Mouse (Mus musculus): ENCODE results near the gene Sds. TPM values are rescaled to one million over a fixed set of nuclear protein-coding genes. Genes with fewer than 3 reads are reported as not detected.

Sds gene
- polyA plus RNA-seq, 1 experiment: not detected

DNA sequence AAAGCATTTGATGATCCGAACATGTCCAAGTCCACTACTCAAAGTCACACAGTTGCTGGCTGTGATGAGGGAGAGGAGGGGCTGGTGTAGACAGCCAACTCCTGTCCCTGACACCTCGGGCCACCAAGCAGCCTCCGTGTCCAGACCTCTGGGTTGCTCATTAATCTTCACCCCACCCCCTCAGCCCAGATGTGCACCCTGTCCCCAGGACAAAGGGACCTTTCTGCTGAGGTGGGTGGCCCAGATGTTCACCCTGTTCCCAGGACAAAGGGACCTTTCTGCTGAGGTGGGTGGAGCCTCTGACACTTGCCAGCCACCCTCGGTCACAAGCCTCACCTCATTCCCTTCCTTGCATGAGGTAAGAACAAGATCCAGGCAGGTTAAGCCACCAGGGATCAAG is 4.8 kb upstream of the Sds start:
- peak; percentile 75 for DNase-seq
- no peak for TF ChIP-seq POLR2A (IDR thresholded peaks at IDR 0.05; ENCODE audit: low read depth, low read length)
- H3K4me1 ChIP-seq (ENCODE audit: control insufficient read depth, insufficient read depth, low read length): peaks cover 4% of the 10 kb centered on the region; the same call in 1 of the 2 replicates
- no peak overlapping the region for H3K27ac ChIP-seq (ENCODE audit: insufficient read depth, low read depth, low read length)
- H3K27me3 ChIP-seq (replicated peaks; ENCODE audit: control insufficient read depth, insufficient read depth, low read length): no peaks in the 10 kb centered on the region
- 19% methylated on average over 4 of the region's 4 CpGs for WGBS
- no peaks in the 10 kb centered on the region for H3K36me3 ChIP-seq (ENCODE audit: control insufficient read depth, insufficient read depth, low read length)
- H3K4me3 ChIP-seq (ENCODE audit: insufficient read depth, low read depth, low read length): no peak overlapping the region

GRCm38 (mm10) chr5:120472770-120473169 is 3.6 kb upstream of the Sds start, which contains the start of gene Sdsl:
TSS of gene Sdsl (minus strand) at chr5:120472810.
- H3K4me3 ChIP-seq (ENCODE audit: insufficient read depth, low read depth, low read length): no peak within 1 kb of the TSS
- no peak within 1 kb of the TSS for H3K27ac ChIP-seq (ENCODE audit: insufficient read depth, low read depth, low read length)
- H3K4me1 ChIP-seq (ENCODE audit: control insufficient read depth, insufficient read depth, low read length): peaks cover 4% of the 10 kb centered on the region; the same call in 1 of the 2 replicates
- DNase-seq: no peak
- H3K27me3 ChIP-seq (replicated peaks; ENCODE audit: control insufficient read depth, insufficient read depth, low read length): no peaks in the 10 kb centered on the region
- TF ChIP-seq POLR2A (IDR thresholded peaks at IDR 0.05; ENCODE audit: low read depth, low read length): no peak
- TF ChIP-seq CTCF (conservative IDR thresholded peaks at IDR 0.05; ENCODE audit: insufficient read depth, insufficient read length, low read depth, low read length): no peak
- H3K36me3 ChIP-seq (ENCODE audit: control insufficient read depth, insufficient read depth, low read length): no peaks in the 10 kb centered on the region
- 68% methylated on average over 8 of the region's 8 CpGs for WGBS

- WGBS: 91% methylated on average over 2 of the region's 2 CpGs
These were observed 3.0 kb upstream of the Sds start for GRCm38 (mm10) chr5:120473361-120473760.

GRCm38 (mm10) chr5:120475861-120476260 is 465 bp upstream of the Sds start:
- Histone ChIP-seq H3K36me3 (ENCODE audit: control insufficient read depth, insufficient read depth, low read length) (no peaks in the 10 kb centered on the region), H3K4me3 (ENCODE audit: insufficient read depth, low read depth, low read length) (no peak overlapping the region), H3K27ac (ENCODE audit: insufficient read depth, low read depth, low read length) (no peak overlapping the region), H3K27me3 (replicated peaks; ENCODE audit: control insufficient read depth, insufficient read depth, low read length) (no peaks in the 10 kb centered on the region), H3K4me1 (ENCODE audit: control insufficient read depth, insufficient read depth, low read length) (no peaks in the 10 kb centered on the region)
- no peak for DNase-seq
- 65% methylated on average over 8 of the region's 8 CpGs for WGBS
- TF ChIP-seq POLR2A (IDR thresholded peaks at IDR 0.05; ENCODE audit: low read depth, low read length) (no peak), CTCF (conservative IDR thresholded peaks at IDR 0.05; ENCODE audit: insufficient read depth, insufficient read length, low read depth, low read length) (no peak)

More at GRCm38 (mm10) chr5:120473361-120473760, 3.0 kb upstream of the Sds start:
- H3K4me3 ChIP-seq (ENCODE audit: insufficient read depth, low read depth, low read length): no peak overlapping the region
- no peaks in the 10 kb centered on the region for H3K36me3 ChIP-seq (ENCODE audit: control insufficient read depth, insufficient read depth, low read length)
- H3K27ac ChIP-seq (ENCODE audit: insufficient read depth, low read depth, low read length): no peak overlapping the region
- no peak for DNase-seq
- TF ChIP-seq CTCF (conservative IDR thresholded peaks at IDR 0.05; ENCODE audit: insufficient read depth, insufficient read length, low read depth, low read length) (no peak), POLR2A (IDR thresholded peaks at IDR 0.05; ENCODE audit: low read depth, low read length) (no peak)
- H3K27me3 ChIP-seq (replicated peaks; ENCODE audit: control insufficient read depth, insufficient read depth, low read length): no peaks in the 10 kb centered on the region
- H3K4me1 ChIP-seq (ENCODE audit: control insufficient read depth, insufficient read depth, low read length): peaks cover 3% of the 10 kb centered on the region; the same call in 1 of the 2 replicates

DNA sequence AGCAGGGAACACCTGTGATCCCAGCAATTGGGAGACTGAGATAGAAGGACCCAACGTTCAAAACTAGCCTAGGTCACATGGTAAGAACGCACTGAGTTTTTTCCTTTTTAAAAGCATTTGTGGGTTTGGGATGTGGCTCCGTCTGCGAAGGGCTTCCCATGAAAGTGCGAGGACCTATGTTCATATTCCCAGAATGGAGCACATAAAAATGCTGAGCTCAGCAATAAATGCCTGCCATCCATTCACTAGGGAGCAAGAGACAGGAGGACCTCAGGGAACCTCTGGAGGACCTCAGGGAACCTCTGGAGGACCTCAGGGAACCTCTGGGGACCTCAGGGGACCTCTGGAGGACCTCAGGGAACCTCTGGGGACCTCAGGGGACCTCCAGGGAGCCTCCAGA is 1.7 kb downstream of the Sds start:
- no peaks in the 10 kb centered on the region for H3K36me3 ChIP-seq (ENCODE audit: control insufficient read depth, insufficient read depth, low read length)
- H3K27me3 ChIP-seq (replicated peaks; ENCODE audit: control insufficient read depth, insufficient read depth, low read length): no peaks in the 10 kb centered on the region
- WGBS: 85% methylated on average over 5 of the region's 5 CpGs
- H3K4me3 ChIP-seq (ENCODE audit: insufficient read depth, low read depth, low read length): no peak overlapping the region
- DNase-seq: no peak
- H3K4me1 ChIP-seq (ENCODE audit: control insufficient read depth, insufficient read depth, low read length): no peaks in the 10 kb centered on the region
- TF ChIP-seq POLR2A (IDR thresholded peaks at IDR 0.05; ENCODE audit: low read depth, low read length) (no peak), CTCF (conservative IDR thresholded peaks at IDR 0.05; ENCODE audit: insufficient read depth, insufficient read length, low read depth, low read length) (no peak)
- no peak overlapping the region for H3K27ac ChIP-seq (ENCODE audit: insufficient read depth, low read depth, low read length)

DNA sequence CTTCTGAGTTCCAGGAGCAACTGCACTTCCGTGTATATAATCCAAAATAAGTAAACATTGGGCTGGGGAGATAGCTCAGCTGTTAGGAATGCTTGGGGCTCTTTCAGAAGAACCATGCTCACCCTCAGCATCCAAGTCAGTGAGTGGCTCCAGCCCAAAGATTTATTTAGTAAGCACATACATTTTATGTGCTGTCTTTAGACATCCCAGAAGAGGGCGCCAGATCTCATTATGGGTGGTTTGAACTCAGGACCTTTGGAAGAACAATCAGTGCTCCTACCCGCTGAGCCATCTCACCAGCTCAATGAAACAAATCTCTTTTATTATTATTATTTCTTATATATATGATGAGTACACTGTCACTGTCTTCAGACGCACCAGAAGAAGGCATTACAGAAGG is 3.2 kb downstream of the Sds start:
- no peak for DNase-seq
- TF ChIP-seq CTCF (conservative IDR thresholded peaks at IDR 0.05; ENCODE audit: insufficient read depth, insufficient read length, low read depth, low read length) (no peak), POLR2A (IDR thresholded peaks at IDR 0.05; ENCODE audit: low read depth, low read length) (no peak)
- 77% methylated on average over 4 of the region's 4 CpGs for WGBS
- H3K4me3 ChIP-seq (ENCODE audit: insufficient read depth, low read depth, low read length): no peak overlapping the region
- H3K27me3 ChIP-seq (replicated peaks; ENCODE audit: control insufficient read depth, insufficient read depth, low read length): no peaks in the 10 kb centered on the region
- H3K36me3 ChIP-seq (ENCODE audit: control insufficient read depth, insufficient read depth, low read length): no peaks in the 10 kb centered on the region
- no peaks in the 10 kb centered on the region for H3K4me1 ChIP-seq (ENCODE audit: control insufficient read depth, insufficient read depth, low read length)
- H3K27ac ChIP-seq (ENCODE audit: insufficient read depth, low read depth, low read length): no peak overlapping the region

- H3K4me1 ChIP-seq (ENCODE audit: control insufficient read depth, insufficient read depth, low read length): no peaks in the 10 kb centered on the region
- no peaks in the 10 kb centered on the region for H3K36me3 ChIP-seq (ENCODE audit: control insufficient read depth, insufficient read depth, low read length)
- TF ChIP-seq POLR2A (IDR thresholded peaks at IDR 0.05; ENCODE audit: low read depth, low read length): no peak
- TF ChIP-seq CTCF (conservative IDR thresholded peaks at IDR 0.05; ENCODE audit: insufficient read depth, insufficient read length, low read depth, low read length): no peak
- DNase-seq: no peak
- H3K4me3 ChIP-seq (ENCODE audit: insufficient read depth, low read depth, low read length): no peak overlapping the region
- no peak overlapping the region for H3K27ac ChIP-seq (ENCODE audit: insufficient read depth, low read depth, low read length)
- 53% methylated on average over 9 of the region's 9 CpGs for WGBS
- no peaks in the 10 kb centered on the region for H3K27me3 ChIP-seq (replicated peaks; ENCODE audit: control insufficient read depth, insufficient read depth, low read length)
These were observed 4.9 kb downstream of the Sds start for GRCm38 (mm10) chr5:120481205-120481604.

DNA sequence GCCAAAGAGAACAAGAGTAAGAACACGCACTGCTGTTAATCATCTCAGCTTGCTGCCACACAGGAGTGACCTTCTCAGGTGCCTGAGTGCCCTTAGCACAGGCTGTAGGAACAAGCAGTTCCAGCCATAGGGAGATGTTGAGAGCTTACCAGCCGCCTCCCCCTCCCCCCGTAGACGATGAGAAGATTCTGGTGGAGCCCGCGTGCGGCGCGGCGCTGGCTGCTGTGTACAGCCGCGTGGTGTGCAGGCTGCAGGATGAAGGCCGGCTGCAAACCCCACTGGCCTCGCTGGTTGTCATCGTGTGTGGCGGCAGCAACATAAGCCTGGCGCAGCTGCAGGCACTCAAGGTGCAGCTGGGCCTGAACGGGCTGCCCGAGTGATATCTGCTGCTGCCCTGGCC is 7.1 kb downstream of the Sds start:
- Histone ChIP-seq H3K36me3 (ENCODE audit: control insufficient read depth, insufficient read depth, low read length) (no peaks in the 10 kb centered on the region), H3K27me3 (replicated peaks; ENCODE audit: control insufficient read depth, insufficient read depth, low read length) (no peaks in the 10 kb centered on the region), H3K4me3 (ENCODE audit: insufficient read depth, low read depth, low read length) (no peak overlapping the region), H3K27ac (ENCODE audit: insufficient read depth, low read depth, low read length) (no peak overlapping the region), H3K4me1 (ENCODE audit: control insufficient read depth, insufficient read depth, low read length) (no peaks in the 10 kb centered on the region)
- no peak for TF ChIP-seq POLR2A (IDR thresholded peaks at IDR 0.05; ENCODE audit: low read depth, low read length)
- no peak for TF ChIP-seq CTCF (conservative IDR thresholded peaks at IDR 0.05; ENCODE audit: insufficient read depth, insufficient read length, low read depth, low read length)
- WGBS: 81% methylated on average over 19 of the region's 19 CpGs
- no peak for DNase-seq
